Mouse (Mus musculus) heart, adult 2 months (tissue): Measurements from ENCODE around the gene Eya4.

Source experiments
- CTCF ChIP-seq: fragments of 200-600 bp; IDR thresholded peaks from 2 replicates; pipeline ENCODE4 v1.8.1; 2022; ENCODE audit warnings: antibody characterized with exemption, mild to moderate bottlenecking, moderate library complexity
- POLR2A ChIP-seq: fragments of 200-500 bp; IDR thresholded peaks from 2 replicates; pipeline ENCODE4 v1.6.1; 2011; ENCODE audit warnings: mild to moderate bottlenecking, low read depth, low read length, control low read depth; ENCODE audit not compliant: insufficient read depth

- TF ChIP-seq CTCF = no peak
- TF ChIP-seq POLR2A = no peak
Observed at GRCm38 (mm10) chr10:23348893-23349391, 1.6 kb downstream of the Eya4 start.
